Mouse (Mus musculus): Measurements from ENCODE around the gene Cx3cr1. TPM values are rescaled to one million over a fixed set of nuclear protein-coding genes. Genes with fewer than 3 reads are reported as not detected.
"Not testable (repeated sequence)": the region's sequence is repeated elsewhere in the genome, so short reads cannot be mapped to it uniquely, and the experiment has no call there.

The Cx3cr1 gene
- total RNA-seq, 2 experiments from 2014 or later = 28.3 to 31.6 TPM

- no peak for DNase-seq (ENCODE audit: low spot score in 2 of 2)
Observed at GRCm38 (mm10) chr9:120029880-120030279, 39.8 kb downstream of the Cx3cr1 start.

GRCm38 (mm10) chr9:120027401-120028151 lies 42.1 kb downstream of the Cx3cr1 start:
- DNase-seq (ENCODE audit: low spot score in 2 of 2) = peak; percentile 46 to 72

GRCm38 (mm10) chr9:120024625-120025024 lies 45.1 kb downstream of the Cx3cr1 start:
- DNase-seq (ENCODE audit: low spot score in 2 of 2) = no peak

- DNase-seq (ENCODE audit: low spot score in 2 of 2) = no peak
Observed at GRCm38 (mm10) chr9:120024171-120024570, 45.5 kb downstream of the Cx3cr1 start.

- DNase-seq (ENCODE audit: low spot score in 2 of 2) = no peak
Observed at GRCm38 (mm10) chr9:120023086-120023811, 46.4 kb downstream of the Cx3cr1 start, which contains the start of gene Xirp1. Xirp1 (minus strand) TSS chr9:120023598.

- DNase-seq (ENCODE audit: low spot score in 2 of 2) = no peak
Observed at GRCm38 (mm10) chr9:120021164-120021563, 48.5 kb downstream of the Cx3cr1 start.

- peak; percentile 84 to 85 for DNase-seq (ENCODE audit: low spot score in 2 of 2)
Observed at GRCm38 (mm10) chr9:120020285-120020890, 49.3 kb downstream of the Cx3cr1 start.

- DNase-seq (ENCODE audit: low spot score in 2 of 2) = no peak
Observed at GRCm38 (mm10) chr9:120016956-120017355, 52.7 kb downstream of the Cx3cr1 start.

- no peak for DNase-seq (ENCODE audit: low spot score in 2 of 2)
Observed at GRCm38 (mm10) chr9:120014828-120015227, 54.9 kb downstream of the Cx3cr1 start.

- no peak for DNase-seq (ENCODE audit: low spot score in 2 of 2)
Observed at GRCm38 (mm10) chr9:120013251-120013820, 56.3 kb downstream of the Cx3cr1 start.

- DNase-seq (ENCODE audit: low spot score in 2 of 2) = no peak
Observed at GRCm38 (mm10) chr9:120012781-120013180, 56.9 kb downstream of the Cx3cr1 start.

GRCm38 (mm10) chr9:120012161-120012560 lies 57.5 kb downstream of the Cx3cr1 start:
- DNase-seq (ENCODE audit: low spot score in 2 of 2) = not testable (repeated sequence)

GRCm38 (mm10) chr9:120011533-120011932 lies 58.1 kb downstream of the Cx3cr1 start:
- DNase-seq (ENCODE audit: low spot score in 2 of 2) = peak; percentile 75 to 79

GRCm38 (mm10) chr9:120010781-120011511 lies 58.7 kb downstream of the Cx3cr1 start:
- DNase-seq (ENCODE audit: low spot score in 2 of 2) = peak; percentile 99

- DNase-seq (ENCODE audit: low spot score in 2 of 2) = no peak
Observed at GRCm38 (mm10) chr9:120009871-120010270, 59.8 kb downstream of the Cx3cr1 start.

- no peak for DNase-seq (ENCODE audit: low spot score in 2 of 2)
Observed at GRCm38 (mm10) chr9:120009226-120009841, 60.3 kb downstream of the Cx3cr1 start.

- DNase-seq (ENCODE audit: low spot score in 2 of 2) = no peak
Observed at GRCm38 (mm10) chr9:120007833-120008232, 61.8 kb downstream of the Cx3cr1 start.

- DNase-seq (ENCODE audit: low spot score in 2 of 2) = no peak
Observed at GRCm38 (mm10) chr9:120005936-120006335, 63.7 kb downstream of the Cx3cr1 start.

GRCm38 (mm10) chr9:120002893-120003292 lies 66.8 kb downstream of the Cx3cr1 start:
- no peak for DNase-seq (ENCODE audit: low spot score in 2 of 2)

GRCm38 (mm10) chr9:120001945-120002725 lies 67.5 kb downstream of the Cx3cr1 start:
- DNase-seq (ENCODE audit: low spot score in 2 of 2) = peak in 1 of 2 experiments; percentile 56

Data from layer of hippocampus, postnatal 10 days (tissue).